Mouse (Mus musculus) forebrain, embryonic 14.5 days (tissue): ENCODE results near the gene Slc22a23. TPM values are rescaled to one million over a fixed set of nuclear protein-coding genes. Genes with fewer than 3 reads are reported as not detected.

Source experiments
- ATAC-seq: fragments of 200-750 bp; cut with Nextera tagmentation; 2 replicates; pipeline ENCODE4 v1.8.0; 2017; ENCODE audit warnings: mild to moderate bottlenecking, moderate library complexity
- DNase-seq: peaks from one replicate; pipeline ENCODE4 v3.0.0-alpha.2; 2015; ENCODE audit warnings: low spot score
- H3K27ac ChIP-seq: fragments of 300-500 bp; sonication (generic); 2 replicates; pipeline ENCODE4 v1.5.1; 2014; ENCODE audit warnings: low read depth, mild to moderate bottlenecking, control low read depth, low read length, moderate library complexity
- H3K27me3 ChIP-seq: fragments of 300-500 bp; sonication (generic); replicated peaks from 2 replicates; pipeline ENCODE4 v1.6.1; 2014; ENCODE audit warnings: low read length, control low read depth, mixed read lengths; ENCODE audit not compliant: control insufficient read depth, insufficient read depth
- H3K36me3 ChIP-seq: fragments of 300-500 bp; sonication (generic); 2 replicates; pipeline ENCODE4 v1.6.1; 2014; ENCODE audit warnings: low read length, control low read depth; ENCODE audit not compliant: control insufficient read depth, insufficient read depth
- H3K4me1 ChIP-seq: fragments of 300-500 bp; sonication (generic); 2 replicates; pipeline ENCODE4 v1.6.1; 2014; ENCODE audit warnings: antibody characterized with exemption, low read length, control low read depth; ENCODE audit not compliant: control insufficient read depth, insufficient read depth
- H3K4me2 ChIP-seq: fragments of 300-500 bp; sonication (generic); 2 replicates; pipeline ENCODE4 v1.6.1; 2014; ENCODE audit warnings: mild to moderate bottlenecking, control low read depth, low read length
- H3K4me3 ChIP-seq: fragments of 300-500 bp; sonication (generic); 2 replicates; pipeline ENCODE4 v1.5.1; 2014; ENCODE audit warnings: low read depth, low read length, control low read depth
- H3K9ac ChIP-seq: fragments of 300-500 bp; sonication (generic); 2 replicates; pipeline ENCODE4 v1.6.1; 2014; ENCODE audit warnings: mild to moderate bottlenecking, low read length, control low read depth, moderate library complexity
- H3K9me3 ChIP-seq: fragments of 300-500 bp; sonication (generic); replicated peaks from 2 replicates; pipeline ENCODE4 v1.6.1; 2016; ENCODE audit warnings: low read length, control low read depth, mixed read lengths; ENCODE audit not compliant: control insufficient read depth
- WGBS: fragments of 180-500 bp; shearing (Covaris S2); extraction: QIAGEN DNeasy Blood & Tissue Kit; methylation state at CpG from one replicate; pipeline ENCODE4 v1.1.7; 2014; 5-methylcytosine and 5-hydroxymethylcytosine counted together
- polyA plus RNA-seq: library from polyadenylated mRNA; unstranded; fragments of >200 nt; fragmentation: Nextera tagmentation; extraction: Ambion mirVana; gene quantifications from 2 replicates; pipeline ENCODE4 v1.2.1, GENCODE M21; 2014

Gene Slc22a23
- polyA plus RNA-seq, 1 experiment from 2014 or later = 14.2 TPM

DNA sequence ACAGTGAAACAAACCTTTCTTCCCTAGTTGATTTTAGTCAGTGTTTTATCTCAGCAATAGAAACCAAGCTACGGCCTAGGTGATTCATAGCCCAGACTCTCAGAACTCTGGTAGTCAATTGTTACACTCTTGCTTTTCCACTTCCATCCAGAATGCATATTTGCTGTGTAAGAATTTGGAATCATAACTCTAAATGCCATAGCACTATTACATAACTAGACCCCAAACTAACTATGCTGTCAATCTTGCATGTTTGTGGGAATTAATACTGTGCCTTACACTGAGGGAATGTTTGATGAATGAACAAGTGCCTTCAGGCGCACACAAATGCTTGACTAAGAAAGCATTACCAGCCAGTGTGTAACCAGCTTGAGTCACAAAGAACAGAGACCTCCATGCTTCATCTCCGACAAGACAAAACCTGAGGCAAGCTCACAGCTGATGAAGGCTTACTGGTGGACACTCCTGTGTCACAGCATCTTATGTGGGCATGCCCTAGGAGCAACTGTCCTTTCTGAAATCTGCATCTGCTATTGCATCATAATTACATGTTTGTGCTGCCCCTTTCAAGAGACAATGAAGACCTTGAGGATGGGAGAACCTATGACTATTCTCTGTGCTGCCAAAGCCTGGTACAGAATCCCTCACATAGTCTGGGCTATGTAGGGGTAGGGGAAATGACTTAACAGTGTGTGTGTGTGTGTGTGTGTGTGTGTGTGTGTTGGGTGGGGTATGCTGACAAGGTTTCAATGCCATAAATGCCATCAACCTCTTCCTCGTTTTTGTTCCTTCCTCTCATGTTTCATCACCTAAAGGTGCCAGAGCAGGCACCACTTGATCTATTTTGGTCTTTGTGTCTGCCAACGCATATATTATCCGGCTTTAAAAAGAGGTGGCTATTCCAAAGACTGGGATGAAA, 27.2 kb upstream of the Slc22a23 start:
- Histone ChIP-seq H3K9ac (no peak overlapping the region), H3K9me3 (no peaks in the 10 kb centered on the region), H3K4me1 (no peaks in the 10 kb centered on the region), H3K36me3 (no peaks in the 10 kb centered on the region), H3K27ac (no peak overlapping the region), H3K4me3 (no peak overlapping the region), H3K4me2 (no peak overlapping the region), H3K27me3 (no peaks in the 10 kb centered on the region)
- no peak for DNase-seq
- 82% methylated on average over 6 of the region's 6 CpGs for WGBS
- no peak for ATAC-seq

- Histone ChIP-seq H3K4me1 (no peaks in the 10 kb centered on the region), H3K4me2 (no peak overlapping the region), H3K4me3 (no peak overlapping the region), H3K9ac (no peak overlapping the region), H3K27ac (no peak overlapping the region), H3K27me3 (no peaks in the 10 kb centered on the region), H3K9me3 (no peaks in the 10 kb centered on the region), H3K36me3 (no peaks in the 10 kb centered on the region)
- 86% methylated on average over 4 of the region's 4 CpGs for WGBS
- ATAC-seq (no peak), DNase-seq (no peak)
Measured at GRCm38 (mm10) chr13:34370281-34370825, 25.4 kb upstream of the Slc22a23 start.

DNA sequence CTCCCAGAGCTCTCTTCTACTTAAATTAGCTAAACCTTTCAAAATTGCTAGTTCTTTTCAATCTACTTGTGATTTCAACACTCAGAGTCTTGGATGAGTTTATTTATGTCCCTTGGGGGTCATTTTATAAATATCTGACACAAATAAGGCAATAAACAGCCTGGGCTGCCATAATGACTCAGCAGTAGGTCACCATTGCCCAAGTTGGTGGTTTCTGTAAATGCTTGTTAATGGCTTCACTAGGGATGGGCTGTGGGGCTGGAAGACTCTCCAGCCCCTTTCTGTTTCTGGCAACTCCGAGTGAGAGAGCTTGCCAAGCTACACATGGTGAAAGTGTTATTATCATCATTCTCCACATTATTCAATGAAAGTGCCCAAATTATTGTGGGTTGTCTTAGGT, 20.2 kb upstream of the Slc22a23 start:
- 73% methylated on average over 1 of the region's 1 CpGs for WGBS
- Histone ChIP-seq H3K4me2 (no peak overlapping the region), H3K4me3 (no peak overlapping the region), H3K27me3 (no peaks in the 10 kb centered on the region), H3K9me3 (no peaks in the 10 kb centered on the region), H3K9ac (no peak overlapping the region), H3K27ac (no peak overlapping the region), H3K36me3 (no peaks in the 10 kb centered on the region), H3K4me1 (no peaks in the 10 kb centered on the region)
- ATAC-seq = no peak
- no peak for DNase-seq

GRCm38 (mm10) chr13:34355656-34356055, 10.7 kb upstream of the Slc22a23 start:
- H3K36me3 ChIP-seq = no peaks in the 10 kb centered on the region

DNA sequence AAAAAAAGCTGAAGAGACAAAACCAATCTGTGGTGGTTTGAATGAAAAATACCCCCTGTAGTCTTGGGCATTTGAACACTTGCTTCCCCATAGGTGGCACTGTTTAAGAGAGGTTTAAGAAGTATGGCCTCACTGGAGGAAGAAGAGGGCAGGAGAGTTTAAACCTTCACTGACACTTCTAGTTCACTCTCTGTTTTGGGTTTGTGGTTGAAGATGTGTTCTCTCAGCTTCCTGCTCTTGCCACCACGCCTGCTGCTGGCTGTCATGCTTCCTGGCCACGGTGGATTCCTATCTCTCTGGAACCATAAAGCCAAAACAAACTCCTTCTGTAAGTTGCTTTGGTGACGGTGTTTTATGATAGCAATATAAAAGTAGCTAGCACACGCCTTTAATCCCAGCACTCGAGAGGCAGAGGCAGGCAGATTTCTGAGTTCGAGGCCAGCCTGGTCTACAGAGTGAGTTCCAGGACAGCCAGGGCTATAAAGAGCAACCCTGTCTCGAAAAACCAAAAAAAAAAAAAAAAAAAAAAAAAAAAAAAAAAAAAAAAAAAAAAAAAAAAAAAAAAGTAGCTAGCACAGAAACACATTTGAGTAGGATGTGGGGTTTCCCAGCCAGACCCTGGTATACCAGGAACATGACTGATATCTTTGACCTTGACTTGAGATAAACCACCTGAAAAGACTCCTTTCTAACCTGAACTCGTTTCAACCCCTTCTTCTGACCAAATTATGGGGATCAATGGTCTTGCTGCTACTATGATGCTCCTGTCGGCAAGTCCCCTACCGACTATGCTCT, 10.0 kb upstream of the Slc22a23 start:
- 93% methylated on average over 10 of the region's 10 CpGs for WGBS
- no peak overlapping the region for H3K4me3 ChIP-seq
- ATAC-seq (no peak), DNase-seq (no peak)
- no peaks in the 10 kb centered on the region for H3K27me3 ChIP-seq
- no peak overlapping the region for H3K4me2 ChIP-seq
- no peak overlapping the region for H3K9ac ChIP-seq
- no peaks in the 10 kb centered on the region for H3K36me3 ChIP-seq
- H3K4me1 ChIP-seq = no peaks in the 10 kb centered on the region
- H3K9me3 ChIP-seq = no peaks in the 10 kb centered on the region
- H3K27ac ChIP-seq = no peak overlapping the region

More at GRCm38 (mm10) chr13:34355656-34356055, 10.7 kb upstream of the Slc22a23 start:
- DNase-seq (no peak), ATAC-seq (no peak)
- Histone ChIP-seq H3K4me1 (no peaks in the 10 kb centered on the region), H3K9me3 (no peaks in the 10 kb centered on the region), H3K4me3 (no peak overlapping the region), H3K4me2 (no peak overlapping the region), H3K9ac (no peak overlapping the region), H3K27me3 (no peaks in the 10 kb centered on the region), H3K27ac (no peak overlapping the region)
- 96% methylated on average over 5 of the region's 5 CpGs for WGBS

DNA sequence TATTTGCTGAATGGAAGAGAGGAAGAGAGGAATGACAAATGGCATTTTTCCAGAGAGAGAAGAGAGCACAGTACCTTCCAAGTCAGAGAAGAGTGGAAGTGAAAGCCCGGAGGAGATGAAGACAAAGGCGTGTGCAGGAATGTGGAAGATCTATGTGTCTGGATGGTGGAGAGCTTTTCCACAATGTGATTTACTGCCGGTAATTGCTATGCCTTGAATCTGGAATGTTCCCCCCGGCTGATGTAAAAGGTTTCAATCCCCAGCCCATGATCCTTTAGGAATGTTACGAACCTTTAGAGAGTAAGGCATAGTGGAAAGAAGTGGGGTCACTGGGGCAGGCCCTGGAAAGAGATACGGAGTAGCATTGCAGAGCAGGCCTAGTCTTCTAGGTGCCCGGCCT, 8.3 kb upstream of the Slc22a23 start:
- H3K4me3 ChIP-seq = no peak overlapping the region
- no peaks in the 10 kb centered on the region for H3K36me3 ChIP-seq
- H3K27ac ChIP-seq = no peak overlapping the region
- H3K4me1 ChIP-seq = no peaks in the 10 kb centered on the region
- WGBS = 84% methylated on average over 7 of the region's 7 CpGs
- H3K9ac ChIP-seq = no peak overlapping the region
- H3K27me3 ChIP-seq = no peaks in the 10 kb centered on the region
- no peak overlapping the region for H3K4me2 ChIP-seq
- no peaks in the 10 kb centered on the region for H3K9me3 ChIP-seq
- ATAC-seq (no peak), DNase-seq (no peak)

DNA sequence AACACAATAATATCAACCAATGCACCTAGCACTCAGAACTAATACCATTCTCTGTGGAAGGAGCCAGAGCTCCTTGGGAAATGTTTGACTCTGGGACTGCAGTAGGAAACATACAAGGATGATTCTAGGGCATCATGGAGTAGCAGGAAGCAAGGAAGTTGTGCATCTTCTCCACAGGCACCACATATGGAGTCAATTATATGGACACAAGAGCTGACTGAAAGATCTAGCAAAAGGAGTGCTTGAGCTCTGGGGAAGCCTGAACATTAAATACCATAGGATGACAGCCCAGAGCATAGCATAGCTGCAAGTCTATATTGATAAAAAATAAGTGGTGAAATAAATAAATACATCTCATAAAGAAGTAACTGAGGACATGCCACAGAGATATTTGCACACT, 6.5 kb upstream of the Slc22a23 start:
- Histone ChIP-seq H3K4me3 (no peak overlapping the region), H3K9ac (no peak overlapping the region), H3K4me2 (no peak overlapping the region), H3K27ac (no peak overlapping the region), H3K4me1 (no peaks in the 10 kb centered on the region), H3K9me3 (no peaks in the 10 kb centered on the region), H3K36me3 (no peaks in the 10 kb centered on the region), H3K27me3 (no peaks in the 10 kb centered on the region)
- DNase-seq = no peak
- ATAC-seq = no peak

GRCm38 (mm10) chr13:34347960-34348889, 3.2 kb upstream of the Slc22a23 start:
- DNase-seq = no peak

More at GRCm38 (mm10) chr13:34347960-34348889, 3.2 kb upstream of the Slc22a23 start:
- Histone ChIP-seq H3K27me3 (no peaks in the 10 kb centered on the region), H3K27ac (no peak overlapping the region), H3K4me1 (peaks cover 10% of the 10 kb centered on the region), H3K4me2 (no peak overlapping the region), H3K4me3 (no peak overlapping the region), H3K9ac (no peak overlapping the region), H3K9me3 (no peaks in the 10 kb centered on the region), H3K36me3 (no peaks in the 10 kb centered on the region)
- WGBS = 72% methylated on average over 7 of the region's 7 CpGs
- ATAC-seq = no peak
